Mouse (Mus musculus): ENCODE measurements at regions not wholly inside any gene's neighbourhood (a gene's known extent, or its start where the extent isn't known, plus 50 kb on each side); places are given as distances from the start of the nearest gene placed in this dataset.

DNA sequence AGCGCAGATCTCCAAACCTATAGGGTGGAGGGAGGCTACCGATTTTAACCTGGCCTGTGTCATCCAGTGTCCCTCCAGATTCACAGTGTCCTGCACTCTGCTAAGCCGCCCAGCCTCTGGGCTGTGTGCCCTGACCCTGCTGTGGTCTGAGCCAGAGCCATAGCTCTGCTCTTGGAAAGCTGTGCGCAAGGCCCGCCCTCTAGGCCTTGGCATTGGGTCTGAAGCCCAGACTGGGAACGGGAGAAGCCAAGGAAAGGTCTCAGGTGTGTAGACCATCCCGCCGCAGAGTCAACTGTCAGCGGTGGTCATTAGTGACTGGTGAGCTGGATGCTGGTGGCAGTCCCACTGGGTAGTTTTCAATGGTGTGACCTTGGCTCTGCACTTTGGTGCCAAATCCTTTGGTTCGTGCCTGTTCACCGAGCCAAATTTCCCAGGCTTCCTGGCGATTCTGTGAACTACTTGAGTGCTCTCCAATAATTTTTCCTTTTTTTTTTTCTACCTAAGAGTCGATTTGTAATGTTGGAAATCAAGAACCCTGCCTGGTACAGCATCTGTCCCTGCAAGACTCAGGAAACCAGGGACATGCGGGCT is 52.0 kb upstream of the Ptgfrn start:
- peak; percentile 5 for DNase-seq

GRCm38 (mm10) chr3:101161421-101161940 is 51.4 kb upstream of the Ptgfrn start:
- DNase-seq: no peak

All from kidney, adult 11 months (tissue).